Mouse (Mus musculus) brain, embryonic 14.5 days (tissue): ENCODE results near the gene Gm17490.
"Not testable (repeated sequence)": the region's sequence is repeated elsewhere in the genome, so short reads cannot be mapped to it uniquely, and the experiment has no call there.

Source experiments
- CTCF ChIP-seq: fragments of 200-500 bp; IDR thresholded peaks from 2 replicates; pipeline ENCODE4 v1.5.1; 2012; ENCODE audit warnings: inconsistent platforms, mild to moderate bottlenecking, moderate library complexity, borderline replicate concordance; ENCODE audit not compliant: insufficient read depth, insufficient read length; ENCODE audit errors: extremely low read depth
- POLR2A ChIP-seq: fragments of 200-500 bp; IDR thresholded peaks from 2 replicates; pipeline ENCODE4 v1.6.1; 2012; ENCODE audit warnings: mild to moderate bottlenecking, inconsistent platforms, borderline replicate concordance; ENCODE audit not compliant: poor library complexity, insufficient read depth, insufficient read length, severe bottlenecking; ENCODE audit errors: extremely low read depth

DNA sequence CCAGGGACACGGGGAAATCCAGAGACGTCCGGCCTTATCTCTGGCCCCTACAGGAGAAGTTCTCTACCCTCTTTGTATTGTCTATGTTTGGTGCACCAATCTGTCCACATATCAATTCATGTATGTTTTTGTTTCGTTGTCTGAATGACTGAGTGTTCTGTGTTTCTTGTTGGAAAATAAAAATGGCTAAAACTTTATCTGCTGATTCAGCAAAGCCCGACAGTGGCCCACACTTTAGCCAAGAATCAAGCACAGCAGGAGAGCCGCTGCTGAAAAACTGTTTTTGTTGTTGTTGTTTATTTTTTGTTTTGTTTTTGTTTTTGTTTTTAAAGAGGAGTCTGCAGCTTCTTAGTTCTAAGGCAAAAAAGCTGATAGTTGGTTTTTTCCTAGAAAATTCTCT, 13.1 kb downstream of the Gm17490 start:
- TF ChIP-seq CTCF, POLR2A: not testable (repeated sequence)
